Mouse (Mus musculus): ENCODE data around the gene Zfp185.

- no peak for TF ChIP-seq POLR2A (IDR thresholded peaks at IDR 0.05; ENCODE audit: low read depth, low read length)
- no peak for TF ChIP-seq CTCF (conservative IDR thresholded peaks at IDR 0.05 in 1 of 2, IDR thresholded peaks at IDR 0.05 in 1 of 2; ENCODE audit: low read depth in 2 of 2, low read length in 2 of 2)
- TF ChIP-seq E2F4 (IDR thresholded peaks at IDR 0.05; ENCODE audit: insufficient replicate concordance, low read depth, low read length), result no peak
- TF ChIP-seq BHLHE40 (IDR thresholded peaks at IDR 0.05; ENCODE audit: low read depth, low read length), result no peak
- TF ChIP-seq HCFC1 (IDR thresholded peaks at IDR 0.05; ENCODE audit: low read depth, low read length), result no peak
- TF ChIP-seq NELFE (IDR thresholded peaks at IDR 0.05; ENCODE audit: low read depth, low read length), result no peak
- no peak for TF ChIP-seq SIN3A (IDR thresholded peaks at IDR 0.05; ENCODE audit: low read length)
- no peak for TF ChIP-seq POLR2AphosphoS2 (IDR thresholded peaks at IDR 0.05; ENCODE audit: low read depth, low read length)
- no peak for TF ChIP-seq EP300 (IDR thresholded peaks at IDR 0.05; ENCODE audit: low read length)
- TF ChIP-seq JUND (conservative IDR thresholded peaks at IDR 0.05; ENCODE audit: low read depth, low read length), result no peak
Observed at GRCm38 (mm10) chrX:73005678-73006077, 18.5 kb downstream of the Zfp185 start.
